Mouse (Mus musculus) embryonic facial prominence, embryonic 14.5 days (tissue): ENCODE data around the gene Olfr1440. TPM values are rescaled to one million over a fixed set of nuclear protein-coding genes. Genes with fewer than 3 reads are reported as not detected.

Experiments used
- polyA plus RNA-seq: library from polyadenylated mRNA; unstranded; fragments of >200 nt; fragmentation: Nextera tagmentation; extraction: Ambion mirVana; gene quantifications from 2 replicates; pipeline ENCODE4 v1.2.1, GENCODE M21; 2014

Gene Olfr1440
- polyA plus RNA-seq, 1 experiment from 2014 or later = 0.13 TPM

Other genes with a start within 250 kb of the Olfr1440 start
- 0.14 TPM in 1 of 2 replicates, not detected in the other for gene Olfr1555-ps1, start 217.2 kb upstream of the Olfr1440 start, polyA plus RNA-seq
- gene Olfr1431, start 186.6 kb upstream of the Olfr1440 start, polyA plus RNA-seq = not detected in 2 replicates
- gene Olfr1432, start 154.7 kb upstream of the Olfr1440 start, polyA plus RNA-seq = 0.19 TPM in 1 of 2 replicates, not detected in the other
- not detected in 2 replicates for gene Olfr262, start 145.6 kb upstream of the Olfr1440 start, polyA plus RNA-seq
- gene Olfr235, start 126.2 kb upstream of the Olfr1440 start, polyA plus RNA-seq = not detected in 2 replicates
- 0.15 TPM in 1 of 2 replicates, not detected in the other for gene Olfr1434, start 107.4 kb upstream of the Olfr1440 start, polyA plus RNA-seq
- not detected in 2 replicates for gene Olfr1436, start 88.1 kb upstream of the Olfr1440 start, polyA plus RNA-seq
- 0.28 TPM in 1 of 2 replicates, not detected in the other for gene Olfr1437, start 62.2 kb upstream of the Olfr1440 start, polyA plus RNA-seq
- gene Olfr1438-ps1, start 51.4 kb upstream of the Olfr1440 start, polyA plus RNA-seq = not detected in 2 replicates
- 0.18 TPM in 1 of 2 replicates, not detected in the other for gene Olfr1441, start 30.2 kb downstream of the Olfr1440 start, polyA plus RNA-seq
- gene Pfpl, start 40.6 kb downstream of the Olfr1440 start, polyA plus RNA-seq = 0.10 TPM in 1 of 2 replicates, not detected in the other
- 0.93 and 1.2 TPM in 2 replicates for gene Mpeg1, start 73.5 kb downstream of the Olfr1440 start, polyA plus RNA-seq
- 11.9 and 14.5 TPM in 2 replicates for gene Dtx4, start 114.2 kb downstream of the Olfr1440 start, polyA plus RNA-seq
- 28.3 and 28.9 TPM in 2 replicates for gene Fam111a, start 158.5 kb downstream of the Olfr1440 start, polyA plus RNA-seq
- gene Gm4952, start 212.7 kb downstream of the Olfr1440 start, polyA plus RNA-seq = 0.07 and 0.18 TPM in 2 replicates
- gene Glyat, start 246.0 kb downstream of the Olfr1440 start, polyA plus RNA-seq = not detected in 2 replicates